Mouse (Mus musculus) cerebellum, adult 9-11 months (tissue): ENCODE results near the gene Plin3.
A peak's percentile ranks its signal among the peaks of the same experiment; 100 is the strongest.

Experiments
- DNase-seq: peaks from one replicate; pipeline ENCODE4 v3.0.0; 2022

The Plin3 gene

GRCm38 (mm10) chr17:56292531-56293222 is at the start of gene Plin3:
TSS of gene Plin3 (minus strand) at chr17:56292873.
- no peak for DNase-seq

- peak; percentile 86 for DNase-seq
Observed at GRCm38 (mm10) chr17:56340717-56341116, 48.0 kb upstream of the Plin3 start.

GRCm38 (mm10) chr17:56338909-56339308 is 46.2 kb upstream of the Plin3 start:
- no peak for DNase-seq

GRCm38 (mm10) chr17:56337791-56338190 is 45.1 kb upstream of the Plin3 start:
- no peak for DNase-seq

- peak; percentile 80 for DNase-seq
Observed at GRCm38 (mm10) chr17:56337190-56337589, 44.5 kb upstream of the Plin3 start.

GRCm38 (mm10) chr17:56332987-56333386 is 40.3 kb upstream of the Plin3 start:
- no peak for DNase-seq

- no peak for DNase-seq
Observed at GRCm38 (mm10) chr17:56331256-56331655, 38.6 kb upstream of the Plin3 start.

- DNase-seq = no peak
Observed at GRCm38 (mm10) chr17:56330345-56330744, 37.7 kb upstream of the Plin3 start.

GRCm38 (mm10) chr17:56329267-56329666 is 36.6 kb upstream of the Plin3 start:
- DNase-seq = no peak

GRCm38 (mm10) chr17:56326153-56327147 is 33.8 kb upstream of the Plin3 start:
- peak; percentile 59 for DNase-seq

- peak; percentile 100 for DNase-seq
Observed at GRCm38 (mm10) chr17:56325450-56326152, 32.9 kb upstream of the Plin3 start, which contains the start of gene Kdm4b. TSS of gene Kdm4b (plus strand) at chr17:56326062.

GRCm38 (mm10) chr17:56324419-56324818 is 31.7 kb upstream of the Plin3 start:
- peak; percentile 61 for DNase-seq

- DNase-seq = no peak
Observed at GRCm38 (mm10) chr17:56309191-56309945, 16.7 kb upstream of the Plin3 start.

GRCm38 (mm10) chr17:56308088-56308487 is 15.4 kb upstream of the Plin3 start:
- DNase-seq = no peak

GRCm38 (mm10) chr17:56305826-56306225 is 13.2 kb upstream of the Plin3 start:
- no peak for DNase-seq

GRCm38 (mm10) chr17:56305156-56305555 is 12.5 kb upstream of the Plin3 start:
- no peak for DNase-seq

- no peak for DNase-seq
Observed at GRCm38 (mm10) chr17:56304718-56305117, 12.0 kb upstream of the Plin3 start.

GRCm38 (mm10) chr17:56303847-56304586 is 11.3 kb upstream of the Plin3 start:
- peak; percentile 90 for DNase-seq

- no peak for DNase-seq
Observed at GRCm38 (mm10) chr17:56303160-56303846, 10.6 kb upstream of the Plin3 start, which contains the start of gene Uhrf1. TSS of gene Uhrf1 (plus strand) at chr17:56303321.

GRCm38 (mm10) chr17:56302363-56302996 is 9.8 kb upstream of the Plin3 start:
- no peak for DNase-seq
